Mouse (Mus musculus): ENCODE results near the gene Trmu. TPM values are rescaled to one million over a fixed set of nuclear protein-coding genes. Genes with fewer than 3 reads are reported as not detected.
A peak's percentile ranks its signal among the peaks of the same experiment; 100 is the strongest.
"Not testable (repeated sequence)": the region's sequence is repeated elsewhere in the genome, so short reads cannot be mapped to it uniquely, and the experiment has no call there.

The Trmu gene
- polyA plus RNA-seq, 1 experiment from 2014 or later, result 38.3 TPM

- Histone ChIP-seq H3K27ac (ENCODE audit: low read depth, low read length) (no peak overlapping the region), H3K4me1 (ENCODE audit: control insufficient read depth, insufficient read depth, low read length) (no peaks in the 10 kb centered on the region), H3K27me3 (ENCODE audit: control insufficient read depth, insufficient read depth, low read length) (no peaks in the 10 kb centered on the region), H3K9me3 (ENCODE audit: control insufficient read depth, low read length) (no peaks in the 10 kb centered on the region), H3K4me3 (ENCODE audit: low read length) (no peak overlapping the region), H3K9ac (ENCODE audit: low read depth, low read length) (no peak overlapping the region), H3K36me3 (ENCODE audit: control insufficient read depth, insufficient read depth, low read length) (no peaks in the 10 kb centered on the region), H3K4me2 (replicated peaks; ENCODE audit: low read depth, low read length) (no peak overlapping the region)
- 84% methylated on average over 12 of the region's 12 CpGs for WGBS
- no peak for ATAC-seq (ENCODE audit: low FRiP score, low TSS enrichment)
Observed at GRCm38 (mm10) chr15:85851656-85852392, 27.3 kb upstream of the Trmu start.

GRCm38 (mm10) chr15:85858980-85859489 lies 20.1 kb upstream of the Trmu start:
- peak; percentile 50 for ATAC-seq (ENCODE audit: low FRiP score, low TSS enrichment)
- peak overlapping the region; percentile 81 for H3K4me2 ChIP-seq (replicated peaks; ENCODE audit: low read depth, low read length)
- WGBS, result 10% methylated on average over 15 of the region's 15 CpGs
- peak overlapping the region; percentile 92 for H3K4me3 ChIP-seq (ENCODE audit: low read length)
- H3K36me3 ChIP-seq (ENCODE audit: control insufficient read depth, insufficient read depth, low read length), result peaks cover 23% of the 10 kb centered on the region
- no peaks in the 10 kb centered on the region for H3K9me3 ChIP-seq (ENCODE audit: control insufficient read depth, low read length)
- peak overlapping the region; percentile 57; the same call in 1 of the 2 replicates for H3K27ac ChIP-seq (ENCODE audit: low read depth, low read length)
- H3K4me1 ChIP-seq (ENCODE audit: control insufficient read depth, insufficient read depth, low read length), result peaks cover 18% of the 10 kb centered on the region
- H3K9ac ChIP-seq (ENCODE audit: low read depth, low read length), result peak overlapping the region; percentile 76
- H3K27me3 ChIP-seq (ENCODE audit: control insufficient read depth, insufficient read depth, low read length), result no peaks in the 10 kb centered on the region

- Histone ChIP-seq H3K9me3 (ENCODE audit: control insufficient read depth, low read length) (no peaks in the 10 kb centered on the region), H3K27ac (ENCODE audit: low read depth, low read length) (peak within 1 kb of the TSS; percentile 57; the same call in 1 of the 2 replicates), H3K4me1 (ENCODE audit: control insufficient read depth, insufficient read depth, low read length) (peaks cover 18% of the 10 kb centered on the region), H3K27me3 (ENCODE audit: control insufficient read depth, insufficient read depth, low read length) (no peaks in the 10 kb centered on the region), H3K36me3 (ENCODE audit: control insufficient read depth, insufficient read depth, low read length) (peaks cover 28% of the 10 kb centered on the region), H3K9ac (ENCODE audit: low read depth, low read length) (peak within 1 kb of the TSS; percentile 76), H3K4me3 (ENCODE audit: low read length) (peak within 1 kb of the TSS; percentile 92), H3K4me2 (replicated peaks; ENCODE audit: low read depth, low read length) (peak within 1 kb of the TSS; percentile 81)
- WGBS, result under 1% methylated on average over 42 of the region's 42 CpGs
- peak; percentile 97 for ATAC-seq (ENCODE audit: low FRiP score, low TSS enrichment)
Observed at GRCm38 (mm10) chr15:85859490-85860031, 19.6 kb upstream of the Trmu start, which contains the start of gene Gtse1. Gtse1 (plus strand) TSS chr15:85859745.

- peaks cover 86% of the 10 kb centered on the region for H3K36me3 ChIP-seq (ENCODE audit: control insufficient read depth, insufficient read depth, low read length)
- not testable (repeated sequence) for H3K9me3 ChIP-seq (ENCODE audit: control insufficient read depth, low read length); H3K4me1 ChIP-seq (ENCODE audit: control insufficient read depth, insufficient read depth, low read length); H3K4me3 ChIP-seq (ENCODE audit: low read length); H3K9ac ChIP-seq (ENCODE audit: low read depth, low read length); H3K27me3 ChIP-seq (ENCODE audit: control insufficient read depth, insufficient read depth, low read length); ATAC-seq (ENCODE audit: low FRiP score, low TSS enrichment); H3K27ac ChIP-seq (ENCODE audit: low read depth, low read length); H3K4me2 ChIP-seq (replicated peaks; ENCODE audit: low read depth, low read length)
- WGBS, result 93% methylated on average over 7 of the region's 7 CpGs
Observed at GRCm38 (mm10) chr15:85865913-85866312, 13.2 kb upstream of the Trmu start.

GRCm38 (mm10) chr15:85867696-85868095 lies 11.4 kb upstream of the Trmu start:
- WGBS, result 56% methylated on average over 6 of the region's 6 CpGs

GRCm38 (mm10) chr15:85877336-85877735 lies 1.8 kb upstream of the Trmu start:
- H3K27me3 ChIP-seq (ENCODE audit: control insufficient read depth, insufficient read depth, low read length), result no peaks in the 10 kb centered on the region
- peaks cover 41% of the 10 kb centered on the region for H3K36me3 ChIP-seq (ENCODE audit: control insufficient read depth, insufficient read depth, low read length)
- H3K4me1 ChIP-seq (ENCODE audit: control insufficient read depth, insufficient read depth, low read length), result peaks cover 7% of the 10 kb centered on the region; the same call in 1 of the 2 replicates
- no peaks in the 10 kb centered on the region for H3K9me3 ChIP-seq (ENCODE audit: control insufficient read depth, low read length)
- H3K4me3 ChIP-seq (ENCODE audit: low read length), result no peak overlapping the region
- 94% methylated on average over 7 of the region's 7 CpGs for WGBS
- no peak overlapping the region for H3K27ac ChIP-seq (ENCODE audit: low read depth, low read length)
- H3K9ac ChIP-seq (ENCODE audit: low read depth, low read length), result no peak overlapping the region
- ATAC-seq (ENCODE audit: low FRiP score, low TSS enrichment), result no peak
- H3K4me2 ChIP-seq (replicated peaks; ENCODE audit: low read depth, low read length), result no peak overlapping the region

More at GRCm38 (mm10) chr15:85867696-85868095, 11.4 kb upstream of the Trmu start:
- Histone ChIP-seq H3K4me2 (replicated peaks; ENCODE audit: low read depth, low read length) (no peak overlapping the region), H3K36me3 (ENCODE audit: control insufficient read depth, insufficient read depth, low read length) (peaks cover 94% of the 10 kb centered on the region), H3K9ac (ENCODE audit: low read depth, low read length) (no peak overlapping the region), H3K4me1 (ENCODE audit: control insufficient read depth, insufficient read depth, low read length) (no peaks in the 10 kb centered on the region), H3K27me3 (ENCODE audit: control insufficient read depth, insufficient read depth, low read length) (no peaks in the 10 kb centered on the region), H3K4me3 (ENCODE audit: low read length) (no peak overlapping the region), H3K9me3 (ENCODE audit: control insufficient read depth, low read length) (no peaks in the 10 kb centered on the region), H3K27ac (ENCODE audit: low read depth, low read length) (no peak overlapping the region)
- ATAC-seq (ENCODE audit: low FRiP score, low TSS enrichment), result no peak; the same call in 1 of the 2 replicates

- peak overlapping the region; percentile 84 for H3K4me3 ChIP-seq (ENCODE audit: low read length)
- H3K9me3 ChIP-seq (ENCODE audit: control insufficient read depth, low read length), result no peaks in the 10 kb centered on the region
- peak overlapping the region; percentile 83 for H3K9ac ChIP-seq (ENCODE audit: low read depth, low read length)
- no peaks in the 10 kb centered on the region for H3K27me3 ChIP-seq (ENCODE audit: control insufficient read depth, insufficient read depth, low read length)
- peak overlapping the region; percentile 90 for H3K4me2 ChIP-seq (replicated peaks; ENCODE audit: low read depth, low read length)
- H3K36me3 ChIP-seq (ENCODE audit: control insufficient read depth, insufficient read depth, low read length), result peaks cover 43% of the 10 kb centered on the region
- peaks cover 7% of the 10 kb centered on the region; the same call in 1 of the 2 replicates for H3K4me1 ChIP-seq (ENCODE audit: control insufficient read depth, insufficient read depth, low read length)
- peak; percentile 32 for ATAC-seq (ENCODE audit: low FRiP score, low TSS enrichment)
- H3K27ac ChIP-seq (ENCODE audit: low read depth, low read length), result no peak overlapping the region
- 1% methylated on average over 18 of the region's 18 CpGs for WGBS
Observed at GRCm38 (mm10) chr15:85879498-85879895, 385 bp downstream of the Trmu start.

GRCm38 (mm10) chr15:85885606-85886005 lies 6.5 kb downstream of the Trmu start:
- no peak overlapping the region for H3K27ac ChIP-seq (ENCODE audit: low read depth, low read length)
- H3K4me2 ChIP-seq (replicated peaks; ENCODE audit: low read depth, low read length), result no peak overlapping the region
- peaks cover 57% of the 10 kb centered on the region for H3K36me3 ChIP-seq (ENCODE audit: control insufficient read depth, insufficient read depth, low read length)
- H3K9ac ChIP-seq (ENCODE audit: low read depth, low read length), result no peak overlapping the region
- H3K4me1 ChIP-seq (ENCODE audit: control insufficient read depth, insufficient read depth, low read length), result no peaks in the 10 kb centered on the region
- no peak for ATAC-seq (ENCODE audit: low FRiP score, low TSS enrichment)
- no peaks in the 10 kb centered on the region for H3K27me3 ChIP-seq (ENCODE audit: control insufficient read depth, insufficient read depth, low read length)
- no peaks in the 10 kb centered on the region for H3K9me3 ChIP-seq (ENCODE audit: control insufficient read depth, low read length)
- 85% methylated on average over 5 of the region's 5 CpGs for WGBS
- no peak overlapping the region for H3K4me3 ChIP-seq (ENCODE audit: low read length)

GRCm38 (mm10) chr15:85889235-85889634 lies 10.1 kb downstream of the Trmu start:
- Histone ChIP-seq H3K27ac (ENCODE audit: low read depth, low read length) (no peak overlapping the region), H3K4me1 (ENCODE audit: control insufficient read depth, insufficient read depth, low read length) (no peaks in the 10 kb centered on the region), H3K9me3 (ENCODE audit: control insufficient read depth, low read length) (no peaks in the 10 kb centered on the region), H3K36me3 (ENCODE audit: control insufficient read depth, insufficient read depth, low read length) (peaks cover 69% of the 10 kb centered on the region), H3K27me3 (ENCODE audit: control insufficient read depth, insufficient read depth, low read length) (no peaks in the 10 kb centered on the region), H3K4me3 (ENCODE audit: low read length) (no peak overlapping the region), H3K9ac (ENCODE audit: low read depth, low read length) (no peak overlapping the region), H3K4me2 (replicated peaks; ENCODE audit: low read depth, low read length) (no peak overlapping the region)
- ATAC-seq (ENCODE audit: low FRiP score, low TSS enrichment), result no peak
- WGBS, result 93% methylated on average over 4 of the region's 4 CpGs

Measured in kidney, embryonic 14.5 days (tissue).